Mouse (Mus musculus) layer of hippocampus, adult 9-10 months (tissue): ENCODE results near the gene Brk1.

Source experiments
- DNase-seq: peaks from one replicate; pipeline ENCODE4 v3.0.0; 2022; ENCODE audit warnings: low spot score

The Brk1 gene

DNA sequence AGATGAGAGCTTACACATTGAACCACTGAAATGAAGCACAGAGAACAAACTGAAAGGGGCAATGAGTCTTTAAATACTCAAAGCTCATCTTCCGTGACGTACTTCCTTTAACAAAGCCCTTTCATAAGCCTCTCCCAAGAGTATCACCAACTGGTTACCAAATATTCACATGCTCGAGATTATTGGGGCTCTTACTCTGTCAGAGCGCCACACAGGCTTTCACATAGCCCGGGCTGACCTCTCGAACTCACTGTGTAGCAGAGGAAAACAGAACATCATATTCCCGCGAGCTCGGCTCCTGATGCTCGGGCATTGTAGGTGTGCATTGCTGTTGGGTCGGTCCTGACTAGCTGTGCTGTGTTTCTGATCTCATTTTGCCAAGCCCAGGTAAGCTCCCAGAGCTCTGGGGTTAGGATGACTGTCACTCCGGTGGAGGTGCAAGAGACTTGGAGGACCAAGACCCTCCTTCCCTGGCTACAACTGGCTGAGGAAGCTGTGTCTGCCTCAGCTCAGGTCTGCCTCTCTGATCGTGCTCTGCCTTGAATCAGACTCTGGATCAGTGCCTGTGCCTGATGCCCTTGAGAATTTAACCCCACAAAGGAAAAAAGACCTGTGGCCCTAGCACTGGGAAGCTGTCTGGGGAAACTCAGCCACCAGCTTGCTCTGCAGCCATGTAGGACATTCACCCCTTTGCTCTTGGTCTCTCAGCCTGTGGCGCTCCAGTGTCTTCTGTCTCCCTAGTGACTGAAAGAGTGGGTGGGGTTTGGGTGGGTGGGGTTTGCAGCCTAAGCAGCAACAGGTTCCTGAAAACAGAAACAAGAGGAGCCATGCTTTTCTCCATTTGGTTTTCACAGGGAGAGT is 56.1 kb downstream of the Brk1 start:
- no peak for DNase-seq

DNA sequence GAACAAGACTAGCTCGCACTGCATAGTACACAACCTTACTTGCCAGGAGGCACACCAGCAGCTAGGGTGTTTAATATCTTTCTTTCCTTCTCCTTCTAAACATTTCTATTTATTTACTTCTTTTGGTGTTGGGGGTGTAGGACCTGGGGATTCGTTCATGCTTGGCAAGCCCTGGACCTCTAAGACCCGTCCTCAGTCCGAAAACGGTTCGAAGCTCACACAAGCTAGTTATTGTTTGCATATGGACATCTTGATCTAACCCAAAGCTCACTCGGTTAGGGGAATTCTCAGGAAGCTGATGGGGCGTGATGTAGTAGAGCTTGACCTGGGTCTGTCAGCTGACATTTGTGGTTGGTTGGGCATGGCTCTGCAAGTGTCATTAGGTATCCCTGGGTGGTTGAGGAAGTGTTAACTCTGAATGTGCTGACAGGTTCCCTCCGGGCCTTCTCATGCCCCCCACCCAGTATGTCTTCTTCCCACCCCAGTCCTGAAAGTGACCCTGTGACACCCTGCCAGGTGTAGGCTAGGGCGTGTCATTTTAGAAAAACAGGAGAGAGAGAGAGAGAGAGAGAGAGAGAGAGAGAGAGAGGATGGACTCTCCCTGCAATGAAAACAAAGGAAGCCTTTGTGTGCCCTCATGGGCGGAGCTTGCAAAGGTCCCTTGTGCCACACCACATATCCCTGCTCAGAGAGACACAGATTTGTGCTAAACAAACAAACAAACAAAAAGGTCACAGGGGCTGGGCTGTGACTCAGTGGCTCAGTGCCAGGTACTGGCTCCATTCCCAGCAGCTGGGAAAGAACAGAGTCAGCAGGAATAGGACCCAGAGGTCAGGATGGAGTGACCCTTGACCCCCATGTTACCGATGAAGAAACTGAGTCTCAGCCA is 57.0 kb downstream of the Brk1 start:
- DNase-seq = no peak

DNA sequence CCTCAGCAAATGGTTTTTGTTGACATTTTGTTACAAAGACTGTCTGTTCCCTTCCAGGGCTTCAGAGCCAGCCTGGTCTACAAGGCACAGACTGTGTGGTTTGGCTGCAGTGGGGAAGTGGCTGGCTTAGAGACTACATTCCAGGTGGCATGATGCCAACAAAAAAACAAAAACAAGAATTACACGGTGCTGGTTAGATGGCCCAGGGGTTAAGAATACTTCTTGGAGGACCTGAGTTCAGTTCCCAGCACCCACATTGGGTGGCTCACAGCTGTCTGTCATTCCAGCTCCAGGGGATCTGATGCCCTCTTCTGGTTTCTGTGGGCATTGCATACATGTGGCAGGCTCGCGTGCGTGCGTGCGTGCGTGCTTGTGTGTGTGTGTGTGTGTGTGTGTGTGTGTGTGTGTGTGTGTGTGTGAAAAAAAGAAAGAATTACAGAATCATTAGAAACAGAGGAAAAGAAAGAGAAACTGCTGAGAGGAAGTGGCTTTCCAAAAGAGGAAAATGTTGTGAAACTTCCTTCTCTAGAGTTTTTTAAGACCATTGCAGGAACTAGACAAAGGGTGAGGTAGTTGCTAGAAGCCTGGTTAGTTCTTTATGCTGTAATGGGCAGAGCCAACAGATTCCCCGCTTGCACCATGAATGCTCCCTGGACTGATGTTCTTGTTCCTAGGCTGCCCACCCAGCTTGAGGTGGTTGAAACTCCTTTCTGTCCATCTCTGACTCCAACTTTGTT is 58.6 kb downstream of the Brk1 start:
- DNase-seq = no peak

DNA sequence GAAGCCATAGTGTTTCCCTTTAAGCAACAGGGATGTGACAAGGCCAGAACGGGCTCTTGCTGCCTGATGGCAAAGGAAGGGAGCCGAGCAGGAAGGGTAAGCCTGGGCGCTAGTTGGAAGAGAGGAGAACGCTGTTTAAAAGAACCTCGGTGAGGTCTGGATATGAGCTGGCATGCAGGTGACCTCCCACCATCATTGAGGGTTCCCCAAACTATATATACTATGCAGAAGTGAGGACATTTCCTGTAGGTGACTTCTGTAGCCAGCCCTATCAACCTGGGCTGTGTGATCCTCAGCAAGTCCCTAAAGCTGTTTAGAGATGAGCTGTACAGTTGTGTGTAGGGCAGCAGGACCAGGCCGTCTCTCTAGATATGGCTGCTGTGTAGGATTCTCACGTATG is 59.7 kb downstream of the Brk1 start:
- no peak for DNase-seq
